Mouse (Mus musculus) embryo, embryonic 10 days (tissue): ENCODE measurements at regions not wholly inside any gene's neighbourhood (a gene's known extent, or its start where the extent isn't known, plus 50 kb on each side); places are given as distances from the start of the nearest gene placed in this dataset.

Source experiments
- DNase-seq: peaks from one replicate; pipeline ENCODE4 v3.0.0-alpha.2; 2015; ENCODE audit warnings: low spot score

DNA sequence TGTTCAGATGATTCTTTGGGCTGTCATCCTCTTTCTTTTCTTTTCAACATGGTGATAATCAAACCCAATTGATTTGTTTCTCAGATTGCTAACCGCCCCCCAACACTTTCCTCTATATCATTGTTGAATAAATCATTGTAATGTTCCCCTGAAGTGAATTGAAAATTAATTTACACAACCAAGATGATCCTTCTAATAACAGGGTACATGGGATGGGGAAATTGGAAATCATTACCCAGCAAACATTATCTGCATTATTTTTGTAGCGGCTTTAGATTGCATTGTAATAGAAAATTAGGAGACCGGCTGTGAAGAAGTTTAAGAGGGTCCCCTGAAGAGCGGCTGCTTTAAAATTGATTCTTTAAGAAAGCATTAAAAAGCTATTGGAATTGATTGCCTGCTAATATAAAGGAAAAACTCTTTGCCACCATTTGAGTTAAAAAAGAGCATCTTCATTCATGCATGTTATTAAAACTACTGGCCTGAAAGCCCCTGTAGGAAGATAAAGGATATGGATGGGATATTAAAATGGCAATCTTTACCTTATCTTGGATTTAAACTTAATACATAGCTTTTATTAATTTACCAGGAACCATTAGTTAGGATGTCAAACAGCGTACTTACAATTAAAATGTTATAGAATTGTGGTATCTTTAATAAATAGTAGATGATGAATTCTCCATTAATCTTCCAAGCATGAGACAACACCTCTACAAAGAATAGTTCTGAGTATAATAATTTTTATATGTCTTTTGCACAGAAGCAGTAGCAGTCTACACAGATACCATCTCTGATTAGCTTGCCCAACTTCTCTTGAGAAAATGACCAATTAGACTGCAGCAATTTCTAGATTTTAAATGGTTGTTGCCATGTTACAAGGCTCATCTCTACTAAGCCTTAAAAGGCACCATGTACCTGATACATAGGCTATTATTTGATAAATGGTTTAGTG is 127.0 kb upstream of the Hs3st5 start:
- no peak for DNase-seq

DNA sequence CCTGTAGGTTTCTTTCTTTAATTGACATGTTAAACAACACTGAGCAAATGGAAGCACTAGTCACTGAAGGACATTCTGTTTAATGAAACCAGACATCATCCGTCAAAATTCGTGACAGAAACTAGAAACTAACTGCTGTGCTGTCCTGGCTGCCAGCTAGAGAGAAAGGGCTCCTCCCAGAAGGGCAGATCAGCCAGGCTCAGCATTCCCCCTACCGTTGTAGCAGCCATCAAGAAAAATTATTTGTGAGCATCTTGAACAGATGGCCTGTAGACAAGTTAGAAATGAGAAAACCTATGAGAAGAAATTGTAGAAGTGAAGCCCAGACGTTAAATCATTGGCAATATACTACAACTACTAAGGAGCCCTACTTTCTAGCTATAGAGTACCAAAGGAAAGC is 123.3 kb upstream of the Hs3st5 start:
- peak; percentile 4 for DNase-seq

DNA sequence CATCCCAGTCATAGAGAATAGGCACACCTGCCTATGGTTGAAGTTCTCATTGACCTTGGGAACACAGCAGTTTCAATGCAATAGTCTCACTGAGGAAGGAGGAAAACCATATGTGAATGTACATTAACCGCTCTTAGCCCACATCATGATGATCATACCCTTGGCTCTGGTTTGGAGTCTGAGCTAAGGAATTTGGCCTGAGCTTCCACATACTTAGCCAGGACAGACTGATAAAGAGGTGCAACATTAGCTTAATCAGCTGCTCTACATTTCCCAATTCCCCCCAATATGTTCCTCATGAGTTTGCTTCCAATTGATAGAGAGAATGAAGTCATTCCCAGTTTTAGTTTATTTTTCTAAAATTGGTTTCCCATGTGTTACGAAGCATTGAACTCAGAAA is 116.6 kb upstream of the Hs3st5 start:
- DNase-seq: no peak

DNA sequence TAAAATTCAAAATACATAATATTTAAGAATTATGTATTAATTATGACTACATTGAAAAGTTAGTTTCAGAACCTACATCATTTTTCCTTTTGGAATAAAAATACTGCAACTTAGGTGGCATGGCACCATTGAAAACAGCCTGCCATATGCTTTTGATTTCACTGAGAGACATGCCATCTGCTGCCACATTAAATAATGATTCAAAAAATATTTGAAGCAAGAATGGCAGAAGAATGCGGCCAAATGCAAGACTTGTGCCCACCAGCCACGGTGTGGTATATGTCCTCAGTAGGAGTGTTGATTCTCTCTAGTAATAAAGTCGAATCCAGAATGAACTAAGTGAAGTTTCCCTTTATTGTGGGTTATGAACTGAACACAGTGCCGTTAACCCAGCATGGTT is 113.0 kb upstream of the Hs3st5 start:
- no peak for DNase-seq

DNA sequence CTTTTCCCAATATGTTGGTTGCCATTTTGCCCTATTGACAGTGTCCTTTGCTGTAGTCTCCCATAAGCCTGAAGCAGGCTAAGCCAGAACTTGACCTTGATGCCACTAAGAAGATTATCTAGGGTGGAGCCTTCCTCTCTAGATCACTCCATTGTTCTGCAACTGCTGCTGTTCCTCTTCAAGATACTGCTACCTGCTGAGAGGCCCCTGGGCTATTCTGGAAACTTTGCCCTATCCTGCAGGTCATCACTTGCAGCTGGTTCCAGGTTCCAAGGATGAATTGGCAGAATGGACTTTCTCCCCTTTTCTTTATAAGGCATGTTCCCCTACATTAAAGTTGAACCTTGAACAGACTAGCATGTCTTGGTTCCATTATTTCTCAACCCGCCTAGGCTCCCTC is 110.0 kb upstream of the Hs3st5 start:
- no peak for DNase-seq

DNA sequence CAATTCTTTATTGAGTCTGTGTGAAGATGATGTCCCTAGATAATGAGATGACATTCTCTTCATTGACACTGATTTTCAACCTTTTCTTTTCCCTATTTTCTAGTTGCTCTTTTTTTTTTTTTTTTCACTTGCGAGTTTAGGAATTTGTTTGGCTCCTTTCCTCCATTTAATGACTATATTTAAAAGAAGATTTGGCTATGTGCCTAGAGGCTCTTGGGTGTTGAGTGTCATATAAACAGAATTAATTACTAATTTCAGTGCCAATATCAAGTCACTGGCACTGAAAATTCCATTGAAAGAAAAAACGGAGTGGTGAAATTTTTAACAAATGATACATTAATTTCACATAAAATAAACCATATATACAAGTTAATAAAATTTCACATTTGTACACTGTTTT is 98.6 kb upstream of the Hs3st5 start:
- DNase-seq: no peak

DNA sequence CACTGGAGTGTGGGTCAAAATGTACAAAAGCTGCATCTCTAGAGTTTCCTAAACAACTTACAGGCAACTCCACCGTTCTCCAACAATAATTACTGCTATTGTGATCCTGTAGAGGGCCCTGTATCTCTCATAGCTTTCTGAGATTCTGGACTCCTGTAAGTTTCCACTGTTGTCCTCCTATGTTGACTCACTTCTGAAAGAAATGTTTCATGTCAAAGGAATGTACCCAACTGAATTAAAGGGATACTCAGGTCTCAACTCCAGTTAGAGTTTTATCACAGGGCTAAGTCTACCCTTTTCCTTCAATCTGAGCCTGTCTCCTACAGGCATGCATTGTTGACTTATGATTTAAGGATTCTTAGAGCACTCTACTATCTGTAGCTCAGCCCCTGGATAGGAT is 75.3 kb upstream of the Hs3st5 start:
- DNase-seq: no peak

DNA sequence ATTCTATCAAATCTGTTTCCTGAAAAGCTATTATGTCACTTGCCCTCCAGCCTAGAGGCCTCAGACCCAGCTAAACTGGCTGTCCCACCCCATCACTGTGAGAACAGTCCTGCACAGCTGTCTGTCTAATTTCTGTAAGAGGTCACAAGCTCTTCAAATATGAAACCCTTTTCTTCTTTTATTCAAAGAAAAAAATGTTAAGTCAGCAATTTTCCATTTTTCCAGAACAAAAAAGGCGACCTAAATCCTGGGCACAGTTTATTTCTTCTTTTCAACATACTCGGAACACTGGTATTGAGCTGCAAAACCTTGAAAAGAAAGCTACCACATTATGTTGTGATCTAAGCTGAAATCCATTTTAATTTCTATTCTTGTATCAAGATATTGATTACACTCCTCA is 69.2 kb upstream of the Hs3st5 start:
- DNase-seq: no peak
